Mouse (Mus musculus) spleen, embryonic (tissue): ENCODE data around the gene Chadl.

Experiments
- CTCF ChIA-PET: fragments of 350-600 bp; sonication (Branson Sonifier 250); formaldehyde crosslinking; loops from one replicate; lab custom pipeline; 2022; lab: Charles Lee

Chadl gene

GRCm38 (mm10) chr15:81701350-81701749 lies 4.3 kb upstream of the Chadl start:
- CTCF ChIA-PET, result interaction anchor here (0.7 kb wide), 1 partner anchor 313 kb away, joined by 5 read pairs; no protein-coding TSS in a partner anchor

- CTCF ChIA-PET, result interaction anchor here (0.7 kb wide), 1 partner anchor 8 kb away, joined by 3 read pairs; no protein-coding TSS in a partner anchor
Measured at GRCm38 (mm10) chr15:81700601-81701000, 3.5 kb upstream of the Chadl start.

DNA sequence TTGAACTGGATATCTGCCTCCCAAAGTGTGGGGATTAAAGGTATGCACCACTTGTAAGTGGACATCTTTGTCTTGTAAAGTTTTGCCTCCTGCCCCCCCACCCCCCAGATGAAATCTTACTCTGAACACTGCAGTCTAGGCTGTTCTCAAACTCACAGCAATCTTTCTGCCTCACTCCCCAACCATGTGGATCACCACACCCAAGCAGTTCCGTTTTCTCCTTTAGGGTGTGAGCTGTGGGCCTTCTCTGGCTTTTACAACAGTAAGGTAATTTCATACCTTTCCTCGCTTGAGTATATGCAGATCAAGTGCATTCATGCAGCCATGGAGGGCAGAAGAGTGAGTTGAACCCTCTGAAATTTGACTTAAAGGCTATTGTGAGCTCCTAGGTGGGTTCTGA lies 3.1 kb upstream of the Chadl start:
- CTCF ChIA-PET, result interaction anchor here (0.7 kb wide), 1 partner anchor 8 kb away, joined by 3 read pairs; no protein-coding TSS in a partner anchor

DNA sequence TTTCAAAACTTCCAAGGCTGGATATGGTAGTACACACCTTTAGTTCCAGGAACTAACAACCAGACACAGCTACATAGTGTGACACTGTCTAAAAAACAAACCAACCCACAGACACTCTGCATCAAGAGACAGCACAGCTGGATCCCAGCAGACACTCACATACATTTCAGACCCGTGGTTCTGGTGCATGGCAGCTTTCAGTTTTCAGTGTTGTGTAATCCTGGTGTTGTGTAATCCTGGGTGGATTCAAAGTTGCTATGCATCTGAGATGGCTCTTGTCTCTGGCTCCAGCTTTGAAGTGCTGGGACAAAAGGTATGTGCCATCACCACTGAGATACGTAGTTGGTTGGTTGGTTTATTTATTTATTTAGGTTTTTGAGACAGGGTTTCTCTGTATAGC lies 1.4 kb upstream of the Chadl start:
- CTCF ChIA-PET, result interaction anchor here (0.7 kb wide), 1 partner anchor 44 kb away, joined by 11 read pairs; no protein-coding TSS in a partner anchor

- CTCF ChIA-PET, result no interaction called here
Measured at GRCm38 (mm10) chr15:81697847-81698246, 760 bp upstream of the Chadl start.

- CTCF ChIA-PET, result no interaction called here
Measured at GRCm38 (mm10) chr15:81694891-81695290, 2.2 kb downstream of the Chadl start.

- CTCF ChIA-PET, result interaction anchor here (0.6 kb wide), 1 partner anchor 160 kb away, joined by 6 read pairs; no protein-coding TSS in a partner anchor
Measured at GRCm38 (mm10) chr15:81693967-81694881, 2.9 kb downstream of the Chadl start.

DNA sequence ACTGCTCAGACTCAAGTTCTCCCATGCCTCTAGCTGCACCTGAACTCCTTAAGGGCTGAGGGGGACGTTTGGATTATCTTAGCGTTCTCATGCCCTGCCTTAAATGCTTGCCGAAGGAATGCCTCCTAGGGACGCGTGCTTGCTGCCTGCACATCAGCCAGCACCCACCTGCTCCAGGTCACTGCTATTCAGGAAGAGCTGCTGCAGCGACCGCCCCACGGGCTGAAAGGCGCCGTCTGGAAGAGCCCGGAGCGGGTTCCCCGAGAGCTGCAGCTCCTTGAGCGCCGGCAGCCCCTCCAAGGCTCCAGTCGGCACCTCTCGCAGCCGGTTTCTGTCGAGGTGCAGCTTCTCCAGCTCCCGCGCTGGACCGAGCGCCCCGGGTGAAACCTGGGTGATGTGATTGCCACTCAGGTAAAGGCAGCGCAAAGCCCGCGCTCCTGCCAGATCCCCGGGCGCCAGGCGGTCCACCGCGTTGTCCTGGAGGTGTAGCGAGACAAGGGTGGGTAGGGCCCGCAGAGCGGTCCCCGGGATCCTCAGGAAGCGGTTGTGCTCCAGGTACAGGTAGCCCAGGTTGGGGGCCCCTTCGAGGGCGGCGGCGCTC lies 3.6 kb downstream of the Chadl start:
- CTCF ChIA-PET, result interaction anchor here (0.6 kb wide), 1 partner anchor 159 kb away, joined by 6 read pairs; no protein-coding TSS in a partner anchor

- CTCF ChIA-PET, result no interaction called here
Measured at GRCm38 (mm10) chr15:81680301-81680805, 16.7 kb downstream of the Chadl start.

DNA sequence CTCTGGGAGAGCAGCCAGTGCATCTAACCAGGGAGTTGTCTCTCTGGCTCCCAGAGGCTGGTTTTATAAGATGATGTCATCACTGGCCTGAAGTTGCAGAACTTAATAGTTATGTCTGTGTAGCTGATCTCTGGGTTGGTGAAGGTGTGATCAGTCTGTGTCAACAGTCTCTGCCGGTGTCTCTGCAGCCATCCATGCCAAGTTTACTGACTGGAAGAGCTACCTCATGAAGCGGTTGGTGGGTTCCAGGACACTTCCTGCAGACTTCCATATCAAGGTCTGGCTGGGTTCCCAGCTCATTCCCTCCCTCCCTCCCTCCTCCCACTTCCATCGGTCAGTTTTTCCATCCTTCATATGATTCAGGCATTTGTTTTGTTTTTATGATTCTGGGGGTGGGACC lies 20.4 kb downstream of the Chadl start:
- CTCF ChIA-PET, result interaction anchor here (0.6 kb wide), 1 partner anchor 249 kb away, joined by 3 read pairs; no protein-coding TSS in a partner anchor

DNA sequence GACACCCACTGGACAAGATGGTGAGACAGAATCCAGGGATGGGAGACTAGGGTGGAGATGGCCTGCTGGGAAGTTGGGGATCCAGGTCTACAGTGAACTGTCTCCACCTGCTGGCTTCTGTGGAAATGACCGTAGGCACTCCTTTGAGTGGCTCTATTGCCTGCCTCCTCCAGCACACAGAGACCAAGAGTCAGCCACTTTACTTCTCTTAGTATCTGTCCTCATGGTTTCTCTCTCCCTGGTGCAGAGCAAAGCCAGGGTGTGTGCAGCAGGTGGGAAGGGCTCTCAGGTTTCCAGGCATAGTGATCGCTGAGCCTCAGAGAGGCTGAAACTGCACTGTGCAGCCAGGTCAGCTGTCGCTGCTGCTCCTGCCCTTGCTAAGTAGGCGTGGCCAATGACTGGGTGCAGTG lies 26.9 kb downstream of the Chadl start:
- CTCF ChIA-PET, result interaction anchor here (0.6 kb wide), 1 partner anchor 696 kb away, joined by 9 read pairs; no protein-coding TSS in a partner anchor

- CTCF ChIA-PET, result no interaction called here
Measured at GRCm38 (mm10) chr15:81666957-81667356, 30.1 kb downstream of the Chadl start.

- CTCF ChIA-PET, result interaction anchor here (0.6 kb wide), 2 partner anchors 48 to 425 kb away, joined by 3 to 19 read pairs; no protein-coding TSS in a partner anchor
Measured at GRCm38 (mm10) chr15:81663697-81664561, 33.2 kb downstream of the Chadl start, which contains the start of gene L3mbtl2. TSS of gene L3mbtl2 (plus strand) at chr15:81663889.

DNA sequence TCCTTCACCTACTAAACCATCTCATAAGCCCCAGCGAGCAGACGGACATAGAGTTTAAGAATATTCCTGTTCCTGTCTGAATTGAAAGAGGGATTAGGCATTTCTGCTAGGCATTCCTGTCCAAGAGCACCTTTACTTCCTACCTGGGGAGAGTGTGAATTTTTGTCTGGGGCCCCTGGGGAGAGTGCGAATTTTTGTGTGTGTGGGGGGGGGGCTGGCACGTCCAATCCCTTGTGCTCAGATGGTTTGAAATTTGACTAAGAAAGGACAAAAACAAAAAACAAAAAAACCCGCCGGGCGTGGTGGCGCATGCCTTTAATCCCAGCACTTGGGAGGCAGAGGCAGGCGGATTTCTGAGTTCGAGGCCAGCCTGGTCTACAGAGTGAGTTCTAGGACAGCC lies 33.8 kb downstream of the Chadl start:
- CTCF ChIA-PET, result interaction anchor here (0.6 kb wide), 1 partner anchor 48 kb away, joined by 3 read pairs; no protein-coding TSS in a partner anchor

DNA sequence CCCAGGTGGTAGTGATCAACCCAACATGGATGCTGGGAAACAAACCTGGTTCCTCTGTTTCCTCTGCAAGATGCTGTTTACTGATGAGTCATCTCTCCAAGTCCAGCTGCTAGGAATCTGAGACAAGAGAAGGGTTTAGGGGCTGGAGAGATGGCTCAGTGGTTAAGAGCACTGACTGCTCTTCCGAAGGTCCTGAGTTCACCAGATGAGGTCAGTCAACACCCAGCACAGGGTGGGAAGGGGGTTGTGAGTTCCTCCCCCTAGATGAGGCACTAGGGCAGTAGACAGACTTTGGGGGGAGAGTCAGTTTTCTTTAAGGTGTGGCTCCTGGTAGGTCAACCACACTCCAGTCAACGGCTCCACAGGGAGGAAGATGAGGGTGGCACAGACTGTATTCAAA lies 35.4 kb downstream of the Chadl start:
- CTCF ChIA-PET, result no interaction called here

- CTCF ChIA-PET, result interaction anchor here (0.7 kb wide), 1 partner anchor 1045 kb away, joined by 3 read pairs; no protein-coding TSS in a partner anchor
Measured at GRCm38 (mm10) chr15:81650636-81651035, 46.5 kb downstream of the Chadl start.

DNA sequence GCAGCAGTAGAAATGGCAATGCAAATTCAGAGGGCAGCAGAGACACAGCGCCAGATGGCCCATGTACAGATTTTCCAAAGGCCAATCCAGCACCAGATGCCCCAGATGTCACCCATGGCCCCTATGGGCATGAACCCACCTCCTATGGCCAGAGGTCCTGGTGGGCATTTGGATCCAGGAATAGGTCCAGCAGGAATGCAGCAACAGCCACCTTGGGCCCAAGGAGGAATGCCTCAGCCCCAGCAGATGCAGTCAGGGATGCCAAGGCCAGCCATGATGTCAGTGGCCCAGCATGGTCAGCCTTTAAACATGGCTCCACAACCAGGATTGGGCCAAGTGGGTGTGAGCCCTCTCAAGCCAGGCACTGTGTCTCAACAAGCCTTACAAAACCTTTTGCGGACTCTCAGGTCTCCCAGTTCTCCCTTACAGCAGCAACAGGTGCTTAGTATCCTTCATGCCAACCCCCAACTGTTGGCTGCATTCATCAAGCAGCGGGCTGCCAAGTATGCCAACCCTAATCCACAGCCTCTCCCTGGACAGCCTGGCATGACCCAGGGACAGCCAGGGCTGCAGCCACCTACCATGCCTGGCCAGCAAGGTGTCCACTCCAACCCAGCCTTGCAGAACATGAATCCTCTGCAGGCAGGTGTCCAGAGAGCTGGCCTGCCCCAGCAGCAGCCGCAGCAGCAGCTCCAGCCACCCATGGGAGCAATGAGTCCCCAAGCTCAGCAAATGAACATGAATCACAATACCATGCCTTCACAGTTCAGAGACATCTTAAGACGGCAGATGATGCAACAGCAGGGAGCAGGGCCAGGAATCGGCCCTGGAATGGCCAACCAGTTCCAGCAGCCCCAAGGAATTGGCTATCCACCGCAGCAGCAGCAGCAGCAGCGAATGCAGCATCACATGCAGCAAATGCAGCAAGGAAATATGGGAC lies 47.3 kb downstream of the Chadl start:
- CTCF ChIA-PET, result interaction anchor here (0.5 to 0.7 kb wide), 2 partner anchors 222 to 1044 kb away, joined by 3 to 4 read pairs; no protein-coding TSS in a partner anchor
